Mouse (Mus musculus) lung, postnatal 0 days (tissue): Measurements from ENCODE around the gene Gtf2i.

Experiments
- CTCF ChIP-seq: IDR thresholded peaks from 2 replicates; pipeline ENCODE4 v1.5.1; 2016; ENCODE audit warnings: antibody characterized with exemption, mild to moderate bottlenecking
- EP300 ChIP-seq: IDR thresholded peaks from 2 replicates; pipeline ENCODE4 v1.6.1; 2016; ENCODE audit warnings: antibody characterized with exemption, mild to moderate bottlenecking, control low read depth

GRCm38 (mm10) chr5:134258934-134259333, 55.6 kb downstream of the Gtf2i start:
- TF ChIP-seq EP300 (no peak), CTCF (no peak)
